In genomic region chrX:103845266-103845665, GRCm38 (mm10) we compare ENCODE assay signal across 8 mouse cellular contexts. TPM values are rescaled to one million over a fixed set of nuclear protein-coding genes. Genes with fewer than 3 reads are reported as not detected.
DNase-seq lines count a peak whose midpoint lies in the region; ATAC-seq and TF ChIP-seq lines count a peak whose summit lies in the region.

No protein-coding gene starts in this region.

- in situ Hi-C loops in Patski (cut with MboI; ENCODE audit: low pct_unique_long_range_greater_than_20kb) = no loop called here

- CTCF ChIA-PET in Patski (lab: Charles Lee) = interaction anchor here (0.9 kb wide), 1 partner anchor 8 kb away, joined by 3 read pairs; no protein-coding TSS in a partner anchor

- DNase-seq in embryo, embryonic 10 days (ENCODE audit: low spot score) = peak; percentile 41
- DNase-seq in embryo, embryonic 9.5 days (ENCODE audit: extremely low spot score) = no peak
- DNase-seq in left cerebral cortex, adult 2 months (ENCODE audit: extremely low spot score in 1 of 2, low spot score in 2 of 2) = peak in 1 of 2 experiments; percentile 15
- no peak for DNase-seq in left cerebral cortex, postnatal 36 days (ENCODE audit: low spot score in 2 of 2)
- DNase-seq in Patski (ENCODE audit: low read depth, low spot score) (no peak), liver (no peak)
- peak; percentile 13 for DNase-seq in left cerebral cortex, postnatal 4 days
- no peak for DNase-seq in frontal cortex, postnatal 25 days (ENCODE audit: low spot score in 2 of 2)

- peak; percentile 68 for TF ChIP-seq CTCF in left cerebral cortex, adult 2 months (IDR thresholded peaks at IDR 0.05)
- peak; percentile 40 for TF ChIP-seq CTCF in Patski (IDR thresholded peaks at IDR 0.05)

- no peak for ATAC-seq in Patski

- no peak overlapping the region for H3K27ac ChIP-seq in left cerebral cortex, adult 2 months

- intact Hi-C loops in left cerebral cortex, adult 2 months (cut with DNase I) = loop anchor here (2.0 to 5.0 kb wide), 2 partner anchors 150 to 363 kb away; no protein-coding TSS in a partner anchor
- intact Hi-C loops in left cerebral cortex, postnatal 36 days (cut with DNase I) = loop anchor here (5.0 to 10.0 kb wide), 3 partner anchors 148 to 360 kb away; no protein-coding TSS in a partner anchor
- intact Hi-C loops in left cerebral cortex, postnatal 4 days (cut with DNase I) = no loop called here

- H3K27me3 ChIP-seq in Patski = peaks cover 65% of the 10 kb centered on the region

- no peak overlapping the region for H3K4me3 ChIP-seq in left cerebral cortex, adult 2 months

- POLR2A ChIA-PET in Patski (lab: Charles Lee) = no interaction called here

RNA-seq across cellular contexts. Expression of gene Slc16a2, which starts 23.5 kb away (rescaled TPM):
- 10 to 100 TPM; 32.0 to 33.0 TPM for total RNA-seq in left cerebral cortex, adult 2 months (2021)
- 10 to 100 TPM; 30.7 to 39.9 TPM for total RNA-seq in left cerebral cortex, postnatal 36 days (2021)
- polyA plus RNA-seq in Patski (2021) = 3.1 TPM
- total RNA-seq in left cerebral cortex, postnatal 4 days (2021) = 10 to 100 TPM; 63.9 to 70.3 TPM

Comparison
In these comparisons a context has a peak if more than half of its experiments do, and no peak if none do; other contexts are left out.
1. DNase-seq: peak in embryo, embryonic 10 days (single experiment) and left cerebral cortex, postnatal 4 days (single experiment); none in embryo, embryonic 9.5 days (single experiment), left cerebral cortex, postnatal 36 days (0 of 2), Patski (single experiment), frontal cortex, postnatal 25 days (0 of 2) and liver (single experiment).